Mouse (Mus musculus): ENCODE results near the gene Ap1ar.

GRCm38 (mm10) chr3:127821209-127821608, 16.1 kb downstream of the Ap1ar start:
- TF ChIP-seq CTCF (IDR thresholded peaks at IDR 0.05; ENCODE audit: insufficient read depth, low read depth, low read length) = no peak
- TF ChIP-seq POLR2A (IDR thresholded peaks at IDR 0.05; ENCODE audit: insufficient read depth, low read depth, low read length) = no peak
